Mouse (Mus musculus) telencephalon, adult 2 months (tissue): ENCODE results near the gene Gm20683.

Source experiments
- DNase-seq: peaks from one replicate; pipeline ENCODE4 v3.0.0-alpha.2; 2011; ENCODE audit warnings: low read depth, low spot score

Gene Gm20683

DNA sequence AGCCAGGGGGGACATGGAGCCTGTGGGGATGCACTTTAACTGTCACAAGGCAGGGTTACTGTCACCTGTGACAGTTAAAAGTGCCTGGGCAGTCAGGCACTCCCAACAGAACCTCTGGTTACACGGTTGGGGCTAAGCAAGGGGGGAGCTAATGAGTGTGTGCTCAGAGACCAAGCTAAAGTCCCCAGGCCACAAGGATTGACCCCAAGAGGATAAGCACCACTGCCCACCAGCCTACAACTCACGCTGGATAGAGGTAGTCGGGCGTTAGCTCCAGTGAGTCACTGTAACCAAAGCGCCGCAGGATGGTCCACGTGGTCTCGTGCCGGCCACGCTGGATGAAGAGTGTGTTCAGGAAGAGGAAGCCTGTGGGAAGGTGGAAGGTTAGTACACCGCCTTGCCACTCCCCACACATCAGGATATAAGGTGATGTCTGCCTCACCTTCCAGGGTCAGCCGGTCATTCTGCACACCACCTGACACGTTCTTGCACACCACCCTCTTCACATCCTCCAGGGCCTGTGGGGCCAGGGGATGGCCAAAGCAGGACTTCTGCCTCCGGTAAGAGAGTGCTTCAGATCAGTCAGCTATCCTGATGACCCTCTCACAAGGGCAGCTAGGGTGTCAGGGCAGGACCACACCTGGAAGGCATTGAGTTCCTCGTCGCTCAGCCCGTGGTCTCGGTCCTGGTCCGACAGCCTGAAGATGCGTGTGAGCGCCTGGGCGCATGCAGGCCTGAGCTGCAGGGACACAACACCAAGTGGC is at the start of gene Gm20683:
Gm20683 (minus strand) TSS at position 647 of the 764 bp plus-strand sequence.
- DNase-seq = no peak

DNA sequence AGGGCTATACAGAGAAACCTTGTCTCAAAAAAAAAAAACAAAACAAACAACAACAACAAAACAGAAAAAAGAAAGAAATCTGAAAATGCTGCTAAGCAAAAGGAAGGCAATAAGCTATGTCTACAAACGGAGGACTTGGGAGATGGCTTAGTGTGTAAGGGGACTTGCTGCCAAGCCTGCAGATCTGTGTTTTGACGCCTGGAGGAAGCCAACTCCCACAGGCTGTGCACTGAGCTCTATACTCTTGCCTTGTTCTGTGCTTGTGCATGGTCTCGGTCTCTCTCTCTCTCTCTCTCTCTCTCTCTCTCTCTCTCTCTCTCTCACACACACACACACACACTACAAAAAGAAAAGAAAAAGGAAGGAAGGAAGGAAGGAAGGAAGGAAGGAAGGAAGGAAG is 47.3 kb upstream of the Gm20683 start:
- peak; percentile 60 for DNase-seq

DNA sequence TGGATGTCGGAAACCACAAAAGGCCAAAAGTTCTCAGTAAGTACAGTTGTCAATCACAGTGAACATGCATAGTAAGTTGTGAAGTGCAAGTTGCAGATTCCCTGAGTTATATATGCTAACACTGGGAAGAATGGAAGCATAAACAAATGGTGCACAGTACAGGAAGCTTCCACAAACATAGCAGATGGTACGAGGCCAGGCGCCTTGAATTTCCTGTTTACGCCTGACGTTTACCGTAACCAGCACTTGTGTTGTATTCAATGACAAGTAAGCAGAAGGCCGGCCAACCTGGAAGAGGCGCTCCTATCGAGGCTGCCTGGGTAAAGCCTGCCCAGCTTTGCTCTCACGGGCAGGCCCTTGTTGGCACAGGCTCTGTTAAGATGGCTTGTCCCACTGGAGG is 45.9 kb upstream of the Gm20683 start:
- no peak for DNase-seq

DNA sequence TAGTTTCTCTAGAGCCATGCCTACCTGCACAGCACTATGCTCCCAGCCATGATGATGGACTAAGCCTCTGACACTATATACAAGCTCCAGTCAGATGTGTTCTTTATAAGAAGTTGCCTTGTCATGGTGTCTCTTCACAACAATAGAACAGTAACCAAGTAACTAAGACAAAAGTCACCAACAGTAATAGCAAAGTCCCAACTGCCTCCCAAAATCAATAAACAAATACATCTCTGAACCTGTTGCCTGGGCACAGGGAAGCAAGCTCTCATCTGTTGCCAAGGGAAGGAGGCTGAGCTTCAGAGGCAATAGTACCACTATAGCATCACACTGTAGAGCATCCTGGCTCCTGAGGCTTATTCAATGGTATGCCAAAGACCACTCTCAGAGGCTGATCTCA is 45.2 kb upstream of the Gm20683 start:
- no peak for DNase-seq

DNA sequence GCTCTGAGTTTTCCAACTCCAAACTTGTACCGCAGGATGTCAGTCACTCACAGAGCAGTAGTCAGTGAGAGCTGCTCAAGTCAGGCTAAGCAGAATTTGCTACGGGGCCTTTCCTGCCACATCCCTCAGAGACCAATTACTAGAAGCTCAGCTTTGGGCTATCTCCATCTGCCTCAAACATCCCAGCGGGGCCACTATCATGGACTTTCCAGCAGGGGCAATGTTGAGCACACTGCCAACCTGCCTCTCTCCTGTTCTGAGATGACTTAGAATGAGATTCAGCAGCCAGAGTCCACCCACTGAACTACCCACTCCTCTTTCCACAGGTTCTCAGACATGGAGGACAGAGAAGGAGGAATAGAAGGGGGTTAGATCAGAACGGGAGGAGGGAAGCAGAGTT is 44.1 kb upstream of the Gm20683 start:
- no peak for DNase-seq

DNA sequence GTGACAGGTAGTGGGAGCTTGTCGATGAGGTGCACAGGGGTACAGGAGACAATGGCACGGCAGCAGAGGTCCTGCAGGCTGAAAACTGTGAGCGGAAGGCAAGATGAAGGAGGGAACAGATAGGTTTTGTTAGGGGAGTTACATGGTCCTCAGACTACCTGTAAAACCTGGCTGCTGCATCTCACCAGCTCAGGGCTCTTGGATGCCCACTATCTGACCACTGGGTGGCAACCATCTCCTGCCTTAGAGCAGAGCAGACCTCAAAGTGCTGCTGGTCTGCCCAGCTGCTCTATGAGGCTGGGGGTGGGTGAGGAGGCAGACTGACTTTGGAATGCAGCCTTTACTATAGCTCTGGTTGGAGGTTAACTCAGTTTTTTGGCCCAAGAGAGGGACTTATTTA is 42.3 kb upstream of the Gm20683 start:
- no peak for DNase-seq

DNA sequence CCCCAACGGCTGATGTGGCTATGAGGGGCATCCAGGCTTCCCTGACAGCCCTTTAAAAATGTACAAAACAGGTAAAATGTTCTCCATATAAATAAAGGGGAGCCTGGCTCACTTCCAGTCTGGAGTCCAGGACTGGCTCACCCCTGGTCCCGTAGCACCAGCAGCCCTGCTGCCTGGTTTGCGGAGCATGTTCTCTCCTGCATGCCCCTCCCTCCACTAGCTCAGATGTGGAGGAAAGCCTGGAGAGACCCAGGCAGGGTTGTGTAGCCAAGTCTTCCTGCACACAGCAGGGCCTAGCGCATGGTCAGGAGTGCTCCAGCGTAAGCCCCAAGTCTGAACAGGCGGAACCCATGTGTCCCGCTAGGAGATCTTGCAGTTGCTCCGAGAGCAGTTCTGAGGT is 41.7 kb upstream of the Gm20683 start:
- DNase-seq = no peak

DNA sequence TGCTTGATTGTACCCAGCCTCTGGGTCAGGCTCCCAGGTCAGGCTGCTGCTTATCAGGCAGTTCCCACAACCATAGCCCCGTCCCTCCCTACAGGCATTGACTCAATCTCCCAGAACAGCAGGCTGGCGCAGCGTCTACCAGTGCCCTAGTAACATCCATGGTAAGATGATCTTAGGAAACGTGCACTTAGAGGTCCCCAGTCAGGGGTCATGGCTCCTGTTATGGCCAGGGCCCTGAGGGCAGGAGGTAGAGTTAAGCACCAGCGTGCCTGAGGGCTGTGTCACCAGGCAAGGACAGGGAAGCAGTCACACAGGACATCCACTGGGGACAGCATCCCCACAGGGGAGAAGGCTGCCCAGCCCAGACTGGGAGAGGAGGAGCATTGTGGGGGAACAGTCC is 40.7 kb upstream of the Gm20683 start:
- DNase-seq = no peak

DNA sequence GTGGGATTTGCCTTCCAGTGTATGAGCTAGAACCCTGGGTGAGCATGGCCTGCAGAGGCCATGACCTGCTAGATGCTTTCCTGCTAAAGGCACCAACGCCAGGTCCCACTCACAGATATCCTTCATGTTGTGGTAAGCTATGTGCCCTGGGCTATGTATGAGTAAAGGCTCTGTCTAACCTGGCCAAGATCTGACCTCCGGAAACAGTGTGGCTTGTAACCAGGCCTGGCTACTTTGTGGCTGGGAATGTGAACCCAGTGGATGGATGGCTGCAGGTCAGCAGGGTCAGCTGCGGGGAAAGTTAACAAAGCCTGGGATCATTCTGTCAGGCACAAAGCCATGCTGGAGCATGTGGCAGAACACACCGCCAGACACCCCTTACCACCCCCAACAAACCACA is 40.1 kb upstream of the Gm20683 start:
- no peak for DNase-seq

DNA sequence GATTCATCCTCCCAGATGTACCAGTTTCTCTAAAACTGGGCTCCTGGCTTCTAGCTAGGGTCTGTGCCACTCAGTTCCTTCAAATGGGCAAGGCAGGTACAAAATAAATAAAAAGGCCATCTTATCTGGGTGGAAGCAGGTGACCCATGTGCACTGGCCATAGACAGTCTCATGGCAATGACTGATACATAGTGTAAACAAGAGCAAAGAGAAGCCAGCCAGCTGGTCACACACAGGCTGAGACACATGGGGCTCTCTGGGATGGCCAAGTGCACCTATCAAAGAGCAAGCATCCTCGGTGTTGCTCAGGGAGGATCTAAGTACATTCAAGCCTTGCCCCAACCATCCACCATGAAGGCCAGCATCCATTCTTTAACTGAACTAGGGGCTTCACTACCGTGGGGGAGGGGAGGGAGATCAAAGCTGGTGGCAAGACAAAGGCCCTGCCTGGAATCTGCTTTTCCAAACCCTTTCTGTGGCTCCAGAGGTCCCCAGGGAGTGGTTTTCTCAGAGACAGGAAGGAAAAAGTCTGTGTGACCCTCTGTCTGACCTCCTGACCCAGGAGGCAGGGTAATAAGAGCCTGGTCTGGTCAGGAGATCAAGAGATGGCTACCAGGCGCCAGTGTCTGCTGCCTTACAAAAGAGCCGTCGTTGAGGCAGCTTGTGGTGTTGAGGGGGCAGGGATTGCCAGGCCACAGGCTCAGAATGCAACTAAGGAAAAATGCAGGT is 39.5 kb upstream of the Gm20683 start:
- DNase-seq = no peak

DNA sequence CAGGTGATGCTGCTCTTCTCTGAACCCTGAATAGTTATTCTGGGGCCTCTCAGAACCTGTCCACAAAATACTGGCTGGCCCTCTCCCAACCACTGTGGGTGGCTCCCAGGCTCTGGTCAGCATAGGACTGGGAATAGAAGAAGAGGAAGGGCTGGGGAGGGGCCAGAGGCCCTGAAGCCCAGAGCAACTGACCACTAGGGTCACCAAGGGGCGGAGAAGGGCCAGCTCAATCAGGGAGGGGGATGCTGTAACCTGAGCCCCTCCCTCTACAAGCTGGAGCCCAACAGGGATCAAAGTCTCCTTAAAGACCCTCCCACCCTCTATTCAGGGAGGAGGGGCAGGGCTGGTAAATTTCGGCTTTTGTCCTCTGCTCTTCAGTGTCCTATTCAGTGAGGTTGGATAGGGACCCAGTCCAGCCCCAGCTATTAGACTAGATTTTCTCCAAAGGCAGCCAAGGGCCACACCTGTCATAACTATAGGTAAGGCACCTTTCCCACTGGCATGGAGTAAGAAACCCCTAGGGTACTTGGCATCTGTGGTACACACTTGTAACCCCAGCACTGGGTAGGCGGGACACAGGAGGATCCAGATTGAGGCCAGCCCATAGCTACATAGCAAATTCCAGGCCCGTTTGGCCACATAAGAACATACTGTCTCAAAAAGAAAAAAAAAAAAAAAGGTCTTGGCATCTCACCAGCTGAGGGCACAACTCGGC is 38.8 kb upstream of the Gm20683 start, which contains the start of gene Wfikkn1:
Wfikkn1 (minus strand) TSS at position 663 of the 715 bp plus-strand sequence.
- no peak for DNase-seq

DNA sequence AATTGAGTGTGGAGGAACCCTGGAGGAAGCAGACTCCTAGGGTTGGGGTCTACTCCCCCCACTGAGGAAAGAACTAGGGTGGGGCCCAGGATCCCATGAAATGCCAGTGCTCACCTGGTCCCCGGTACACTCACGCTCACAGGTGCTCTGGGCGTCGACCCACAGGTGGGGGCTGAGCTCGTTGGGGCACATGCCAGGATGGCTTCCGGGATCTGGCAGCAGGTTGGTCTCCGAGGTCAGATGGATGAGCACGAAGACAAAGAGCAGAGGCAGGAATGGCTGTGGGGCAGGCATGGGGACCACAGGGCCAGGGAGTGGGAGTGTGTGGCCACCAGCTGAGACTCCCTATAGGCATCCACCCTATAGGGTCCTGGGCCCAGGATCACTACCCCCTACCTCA is 38.2 kb upstream of the Gm20683 start:
- no peak for DNase-seq

DNA sequence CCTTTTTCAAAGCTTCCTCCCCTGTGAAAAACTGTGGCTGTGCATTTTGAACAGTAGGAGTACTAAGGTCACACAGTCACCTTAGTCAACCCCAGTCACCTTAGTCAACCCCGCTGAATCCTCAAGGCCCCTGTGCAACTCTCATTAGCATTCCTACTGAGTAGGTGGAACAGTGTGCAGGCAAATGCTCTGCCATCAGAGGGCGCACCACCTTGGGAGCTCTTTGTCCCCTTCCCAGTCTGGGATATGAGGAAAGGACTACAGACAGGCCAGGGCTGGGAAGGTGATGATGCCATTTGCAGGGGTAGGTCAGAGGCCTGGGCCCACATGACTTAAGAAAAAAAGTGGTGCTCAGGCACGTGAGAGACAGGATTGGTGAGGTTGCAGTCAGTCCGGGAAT is 37.7 kb upstream of the Gm20683 start:
- no peak for DNase-seq

DNA sequence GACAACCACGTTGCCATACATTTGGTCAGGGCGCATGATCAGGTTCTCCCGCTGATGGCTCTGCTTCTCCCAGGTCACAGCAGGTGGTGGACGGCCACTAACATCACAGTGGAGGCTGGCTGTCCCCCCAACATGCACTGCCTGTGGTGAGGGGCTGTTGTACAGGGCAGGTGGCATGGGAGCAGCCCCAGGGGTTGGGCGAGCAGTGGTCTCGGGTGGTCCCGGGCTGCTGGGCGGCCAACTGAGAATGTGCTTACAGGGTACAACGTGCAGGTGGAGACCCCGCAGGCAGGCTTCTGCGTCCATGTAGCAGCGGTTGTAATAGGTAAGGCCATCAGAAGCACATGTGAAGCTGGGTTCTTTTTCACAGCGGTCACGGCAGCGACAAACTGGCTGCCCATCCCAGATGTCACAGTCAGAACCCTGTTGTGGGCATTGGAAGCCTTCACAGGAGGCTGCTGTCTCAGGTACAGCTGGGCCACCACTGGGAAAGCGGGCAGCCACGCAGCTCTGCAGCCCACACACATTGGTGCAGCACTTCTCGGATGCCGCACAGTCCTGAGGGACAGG is 37.1 kb upstream of the Gm20683 start:
- DNase-seq = no peak

DNA sequence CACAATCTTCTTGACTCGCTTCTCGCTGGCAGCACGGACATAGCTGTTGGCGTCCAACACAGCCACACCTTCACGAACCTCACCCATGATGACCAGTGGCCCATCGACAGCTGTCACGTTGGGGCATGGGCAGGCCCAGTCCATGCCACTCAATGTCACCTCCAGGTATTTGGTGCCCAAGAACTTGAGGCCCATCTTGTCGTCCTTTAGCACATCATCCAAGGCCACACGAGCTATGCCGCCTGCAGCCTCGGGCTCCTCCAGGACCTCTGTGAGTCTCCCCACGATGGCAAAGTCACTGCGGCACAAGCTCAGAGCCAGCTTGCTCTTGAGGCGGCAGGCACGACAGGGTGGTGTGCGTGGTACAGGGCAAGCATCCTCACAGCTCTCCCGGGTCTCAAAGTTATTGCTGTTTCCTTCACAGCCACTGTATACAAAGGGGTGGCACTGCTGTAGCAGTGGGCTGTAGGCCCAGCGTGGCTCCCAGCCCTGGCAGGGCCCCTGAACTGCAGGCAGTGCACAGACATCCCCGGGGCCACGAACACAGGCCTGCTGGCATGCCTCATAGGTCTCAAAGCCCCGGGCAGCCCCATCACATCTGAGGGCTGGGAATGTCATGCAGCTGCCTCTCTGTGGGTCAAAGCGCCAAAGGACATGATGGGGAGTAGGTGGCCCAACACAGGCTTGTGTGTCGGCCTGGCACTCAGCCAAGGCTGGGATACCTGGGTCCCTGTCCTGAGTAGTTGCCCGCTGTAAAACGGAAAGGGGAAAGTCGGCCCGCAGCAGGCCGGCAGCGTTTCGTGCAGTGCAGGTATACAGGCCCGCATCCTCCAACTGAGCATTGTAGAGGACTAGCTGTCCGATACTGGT is 36.4 kb upstream of the Gm20683 start:
- DNase-seq = no peak

DNA sequence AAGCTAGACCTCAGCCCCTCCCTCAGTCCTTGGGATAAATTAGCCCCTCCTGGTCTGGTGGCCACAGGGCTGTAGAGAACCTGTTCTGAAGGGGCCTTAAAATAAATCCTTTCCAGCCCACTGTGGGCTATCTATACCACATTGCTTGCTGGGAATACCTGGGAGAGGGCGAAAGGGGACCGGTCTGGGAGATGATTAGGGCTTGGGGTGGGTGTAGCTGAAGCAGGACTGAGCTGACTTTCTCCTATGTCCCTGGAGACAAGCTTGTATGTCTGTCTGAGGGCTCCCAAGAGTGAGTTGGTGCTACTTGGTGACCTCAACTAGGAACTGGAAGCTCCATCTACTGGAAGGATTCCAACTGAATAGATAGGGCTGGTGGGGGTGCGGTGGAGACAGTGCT is 35.5 kb upstream of the Gm20683 start:
- no peak for DNase-seq

DNA sequence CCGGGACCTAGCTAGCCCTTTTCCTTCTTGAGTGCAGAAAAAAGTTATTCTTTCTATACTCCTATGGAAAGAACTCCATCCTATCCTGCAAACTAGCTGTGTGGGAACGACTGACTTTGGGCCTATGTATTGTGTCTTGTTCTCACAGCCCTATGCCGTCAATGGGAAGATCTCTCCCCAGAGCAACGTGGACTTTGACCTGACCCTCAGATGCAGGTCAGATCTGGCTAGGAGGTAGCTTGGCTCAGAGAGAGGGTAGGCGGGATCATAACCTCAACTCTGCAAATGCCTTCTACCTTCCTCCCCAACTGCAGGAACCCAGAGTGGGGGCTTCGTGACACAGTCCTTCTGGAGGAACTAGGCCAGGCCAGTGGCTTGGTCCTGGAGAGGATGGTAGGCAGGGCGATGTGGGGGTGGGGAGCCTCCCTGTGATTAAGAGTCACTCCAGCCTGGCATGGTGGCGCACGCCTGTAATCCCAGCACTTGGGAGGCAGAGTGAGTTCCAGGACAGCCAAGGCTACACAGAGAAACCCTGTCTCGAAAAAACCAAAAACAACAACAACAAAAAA is 34.9 kb upstream of the Gm20683 start:
- DNase-seq = no peak

DNA sequence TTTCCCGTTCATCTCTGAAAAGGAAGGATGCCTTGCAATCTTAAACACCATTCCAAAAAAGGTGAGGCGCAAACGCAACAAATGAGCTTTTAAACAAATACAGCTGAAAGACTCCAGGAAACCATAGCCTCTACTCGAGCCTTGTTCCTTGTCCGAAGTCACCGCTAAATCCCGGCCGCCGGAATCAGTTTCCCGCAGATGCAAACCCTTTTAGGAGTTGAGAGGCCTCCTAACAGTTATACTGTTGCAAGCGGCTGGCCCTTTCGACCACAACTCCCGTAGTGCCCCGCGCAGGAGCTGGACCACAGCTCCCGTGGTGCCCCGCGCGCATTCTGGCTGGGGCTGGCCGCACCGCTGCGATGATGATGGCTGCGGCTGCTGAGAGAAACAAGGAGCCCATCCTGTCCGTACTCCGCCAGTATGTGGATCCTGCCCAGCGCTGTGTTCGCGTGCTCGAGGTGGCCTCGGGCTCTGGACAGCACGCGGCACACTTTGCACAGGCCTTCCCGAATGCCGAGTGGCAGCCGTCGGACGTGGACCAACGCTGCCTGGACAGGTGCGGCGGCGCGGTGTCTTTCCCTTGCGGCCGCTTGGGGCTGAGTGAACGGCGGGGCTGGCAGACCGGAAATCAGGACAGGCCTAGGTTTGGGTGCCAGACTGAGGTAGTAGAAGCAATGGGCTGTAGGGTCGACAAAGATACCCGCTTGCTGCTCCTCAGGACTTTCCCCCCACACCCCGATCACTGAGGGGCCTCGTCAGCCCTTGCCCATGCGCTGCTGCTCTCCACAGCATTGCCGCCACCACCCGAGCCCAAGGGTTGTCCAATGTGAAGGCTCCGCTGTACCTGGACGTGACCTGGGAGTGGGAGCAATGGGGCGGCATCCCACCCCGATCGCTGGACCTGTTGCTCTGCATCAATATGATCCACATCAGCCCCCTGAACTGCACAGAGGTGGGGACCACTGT is 33.9 kb upstream of the Gm20683 start:
- peak; percentile 82 for DNase-seq

DNA sequence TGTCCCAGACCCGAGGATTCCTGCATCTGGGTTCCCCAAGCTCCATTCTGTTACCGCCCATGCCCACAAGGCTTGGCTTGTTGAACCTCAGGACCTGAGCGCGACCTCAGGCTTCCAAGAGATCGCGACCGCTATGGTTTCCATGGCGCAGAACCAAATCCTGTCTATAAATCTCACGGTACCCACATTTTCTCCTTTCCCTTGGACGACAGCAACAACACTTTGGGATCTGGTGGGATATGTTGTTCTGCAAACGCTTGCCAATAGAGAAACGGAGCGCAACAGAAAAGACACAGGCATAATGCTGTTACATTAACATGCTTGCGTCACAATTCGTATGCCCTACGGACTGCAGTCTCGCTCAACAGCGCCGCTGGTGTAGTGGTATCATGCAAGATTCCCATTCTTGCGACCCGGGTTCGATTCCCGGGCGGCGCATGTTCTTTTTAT is 33.2 kb upstream of the Gm20683 start, which contains the start of gene Mettl26:
Mettl26 (plus strand) TSS at position 354 of the 450 bp plus-strand sequence.
- DNase-seq = peak; percentile 84
